Mouse (Mus musculus) subcutaneous adipose tissue, adult 2 months (tissue): ENCODE data around the gene Ikbkg. TPM values are rescaled to one million over a fixed set of nuclear protein-coding genes. Genes with fewer than 3 reads are reported as not detected.

Experiments
- polyA plus RNA-seq: library from polyadenylated mRNA; depleted of rRNA; stranded (reverse); fragments of >200 nt; gene quantifications from 2 replicates; pipeline ENCODE4 v1.2.3, GENCODE M21; 2012; ENCODE audit warnings: low replicate concordance; rRNA removed

Ikbkg gene
- 18.2 and 22.3 TPM in 2 replicates for polyA plus RNA-seq

DNA sequence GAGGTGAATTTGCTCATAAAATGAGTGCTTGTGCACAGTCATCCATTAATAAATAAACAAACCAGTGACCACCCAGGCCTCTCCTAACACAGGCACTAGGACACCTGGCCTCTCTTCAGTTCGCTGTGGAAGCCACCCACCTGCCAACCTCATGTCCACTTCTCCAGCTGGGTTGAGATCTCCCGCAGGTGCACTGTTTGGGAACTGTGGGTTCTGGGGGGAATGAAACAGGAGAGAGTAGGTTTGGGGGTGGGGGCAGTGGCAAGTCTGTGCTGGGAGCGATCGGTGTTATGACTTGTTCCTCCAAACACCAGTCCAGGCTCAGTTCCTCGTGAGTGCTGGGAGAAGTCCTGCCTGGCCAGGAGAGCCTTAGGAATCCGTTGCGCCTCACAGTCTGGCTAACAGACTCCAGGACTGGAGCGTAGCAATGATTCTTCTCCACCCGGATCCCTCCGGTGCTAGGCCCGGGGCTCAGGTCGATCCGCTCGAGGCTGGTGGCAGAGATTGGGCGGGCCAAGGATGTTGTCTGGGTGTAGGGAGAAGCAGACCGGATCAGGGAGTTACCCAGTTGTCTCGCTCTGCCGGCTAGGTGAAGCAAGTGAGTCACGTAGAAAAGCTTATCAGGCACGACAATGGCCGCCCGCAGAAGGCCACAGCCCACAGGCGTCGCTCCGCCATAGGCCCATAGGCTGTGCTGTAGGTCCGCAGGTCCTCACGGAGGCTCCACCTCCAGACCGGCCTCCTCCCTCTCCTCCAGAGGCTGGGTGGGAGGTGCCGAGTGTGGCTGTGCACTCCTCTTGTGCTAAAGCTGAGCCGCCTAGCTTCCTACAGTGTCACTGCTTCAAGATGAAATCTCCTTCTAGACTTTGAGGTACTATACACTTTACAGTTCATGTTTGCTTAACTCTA, at the start of gene Ikbkg, which contains the start of gene Fam3a:
TSS of gene Ikbkg (plus strand) at position 756 of the 909 bp plus-strand sequence.
TSS of gene Fam3a (minus strand) at position 738 of the 909 bp plus-strand sequence.

DNA sequence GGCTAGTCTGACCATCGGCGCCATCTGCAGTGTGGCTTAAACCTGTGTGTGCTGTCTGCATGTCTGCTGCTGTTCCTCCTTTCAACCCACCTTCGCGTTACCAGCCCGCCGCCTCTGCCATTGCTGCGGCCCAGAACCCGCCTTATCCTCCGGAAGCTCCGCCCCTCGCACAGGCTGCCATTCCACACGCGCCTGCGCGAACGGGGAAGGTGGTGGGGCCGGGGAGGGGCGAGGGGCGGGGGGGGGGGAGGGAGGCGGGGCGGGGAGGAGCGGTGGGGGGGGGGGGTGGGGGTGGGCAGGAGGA, 39.7 kb upstream of the Ikbkg start, which contains the start of gene Lage3:
TSS of gene Lage3 (minus strand) at position 152 of the 304 bp plus-strand sequence.

DNA sequence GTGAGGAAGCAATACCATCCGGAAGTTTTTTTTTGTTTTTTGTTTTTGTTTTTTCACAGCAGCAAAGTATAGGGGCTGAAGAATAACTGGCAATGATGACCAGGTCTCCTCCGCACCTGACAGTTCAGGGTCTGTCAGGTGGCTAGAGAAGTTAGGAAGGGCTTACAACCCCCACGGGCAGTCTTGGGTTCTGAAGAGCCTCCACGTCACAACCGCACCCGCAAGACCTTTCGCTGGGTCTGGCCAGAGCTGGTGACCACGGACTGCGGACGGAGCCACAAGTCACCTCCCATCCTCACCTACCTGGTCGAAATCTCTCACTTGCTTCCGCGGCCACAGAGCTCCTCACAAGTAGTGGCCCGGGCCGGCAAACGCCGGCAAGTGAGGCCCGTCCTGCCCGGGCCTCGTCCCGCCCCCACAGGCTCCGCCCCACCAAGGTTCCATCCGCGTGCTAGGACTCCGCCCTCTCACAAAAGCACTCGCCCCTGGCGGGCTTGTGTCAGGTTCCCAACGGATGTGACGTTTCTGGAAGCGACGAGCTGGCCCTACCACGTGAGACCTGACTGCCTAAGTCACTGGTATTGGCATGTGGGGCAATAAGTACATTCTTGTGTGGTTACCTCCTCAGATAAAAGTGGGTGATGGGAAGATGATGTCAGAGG, 20.1 kb upstream of the Ikbkg start, which contains the start of the genes Ubl4a and Slc10a3:
TSS of gene Ubl4a (minus strand) at position 331 of the 662 bp plus-strand sequence.
TSS of gene Slc10a3 (minus strand) at position 462 of the 662 bp plus-strand sequence.

DNA sequence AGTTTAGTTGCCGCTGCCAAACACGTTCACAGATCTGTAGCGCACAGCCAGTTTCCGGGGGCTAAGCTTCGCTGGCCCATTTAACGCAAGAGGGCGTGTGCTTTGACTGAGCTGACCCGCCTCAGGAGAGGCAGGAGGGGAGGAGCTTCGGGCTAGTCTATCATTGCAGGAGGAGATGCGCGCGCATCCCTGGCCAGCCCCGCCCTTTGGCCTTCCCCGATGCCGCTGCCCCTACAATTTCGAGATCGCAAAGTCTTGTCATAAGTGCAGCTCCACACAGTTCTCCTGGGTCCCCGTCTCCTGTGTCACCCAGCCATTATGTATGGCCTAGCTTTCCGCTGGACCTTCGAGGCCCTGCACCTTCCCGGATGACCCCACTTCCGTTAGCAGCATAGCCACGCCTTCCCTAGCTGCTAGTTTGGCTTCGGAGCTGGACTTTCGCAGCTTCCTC, 35.8 kb downstream of the Ikbkg start, which contains the start of gene G6pdx:
TSS of gene G6pdx (minus strand) at position 369 of the 451 bp plus-strand sequence.

DNA sequence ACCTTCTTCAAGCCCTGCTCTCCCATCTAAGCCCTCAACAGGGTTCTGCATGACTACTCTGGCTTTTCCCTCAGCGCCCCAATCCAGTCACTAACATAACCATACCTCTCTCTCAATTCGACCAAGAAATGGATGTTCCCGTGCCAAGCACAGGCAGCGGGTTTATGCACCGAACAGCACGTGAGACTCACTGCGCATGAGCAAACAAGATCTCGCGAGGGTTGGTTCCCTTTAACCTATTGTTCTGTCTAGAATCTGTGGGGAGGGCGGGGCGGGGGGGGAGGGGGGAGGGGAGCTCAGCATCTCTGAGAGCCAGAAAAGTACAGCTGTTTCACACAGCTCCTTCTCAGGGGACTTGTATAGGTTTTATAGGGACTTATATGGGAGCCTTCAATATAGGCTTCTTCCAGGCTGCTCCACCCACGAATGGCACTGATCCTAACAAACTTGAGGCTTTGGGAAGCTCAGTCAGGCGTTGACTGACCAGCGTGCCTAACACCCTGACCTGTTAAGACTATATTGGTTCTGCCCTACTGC, 88.3 kb downstream of the Ikbkg start, which contains the start of gene Gm6880:
TSS of gene Gm6880 (minus strand) at position 51 of the 537 bp plus-strand sequence.

Other genes starting within 250 kb of the Ikbkg start
- gene Tex28, start 225.5 kb upstream of the Ikbkg start, polyA plus RNA-seq = not detected in 2 replicates
- gene Tktl1, start 216.0 kb upstream of the Ikbkg start, polyA plus RNA-seq = 0.04 TPM in 1 of 2 replicates, not detected in the other
- 658 and 2,331 TPM in 2 replicates for gene Flna, start 143.5 kb upstream of the Ikbkg start, polyA plus RNA-seq
- 47.9 and 80.7 TPM in 2 replicates for gene Emd, start 138.6 kb upstream of the Ikbkg start, polyA plus RNA-seq
- gene Rpl10, start 122.5 kb upstream of the Ikbkg start, polyA plus RNA-seq = 1,145 and 2,013 TPM in 2 replicates
- gene Taz, start 111.4 kb upstream of the Ikbkg start, polyA plus RNA-seq = 99.6 and 120 TPM in 2 replicates
- 26.7 and 40.0 TPM in 2 replicates for gene Dnase1l1, start 111.0 kb upstream of the Ikbkg start, polyA plus RNA-seq
- 337 and 396 TPM in 2 replicates for gene Atp6ap1, start 96.2 kb upstream of the Ikbkg start, polyA plus RNA-seq
- 291 and 322 TPM in 2 replicates for gene Gdi1, start 88.3 kb upstream of the Ikbkg start, polyA plus RNA-seq
- gene Fam50a, start 80.3 kb upstream of the Ikbkg start, polyA plus RNA-seq = 15.7 and 15.8 TPM in 2 replicates
- gene Plxna3, start 64.2 kb upstream of the Ikbkg start, polyA plus RNA-seq = 14.5 and 58.4 TPM in 2 replicates
- gene Lage3, start 39.7 kb upstream of the Ikbkg start, polyA plus RNA-seq = 101 and 103 TPM in 2 replicates
- 49.5 and 56.3 TPM in 2 replicates for gene Ubl4a, start 20.1 kb upstream of the Ikbkg start, polyA plus RNA-seq
- 25.2 and 30.4 TPM in 2 replicates for gene Slc10a3, start 19.9 kb upstream of the Ikbkg start, polyA plus RNA-seq
- gene Fam3a, start within 50 bp of the Ikbkg start, polyA plus RNA-seq = 50.5 and 59.2 TPM in 2 replicates
- gene G6pdx, start 35.9 kb downstream of the Ikbkg start, polyA plus RNA-seq = 199 and 317 TPM in 2 replicates
- not detected in 2 replicates for gene Gm6880, start 88.1 kb downstream of the Ikbkg start, polyA plus RNA-seq
- gene Olfr1326-ps1, start 181.6 kb downstream of the Ikbkg start, polyA plus RNA-seq = not detected in 2 replicates
- not detected in 2 replicates for gene Olfr1325, start 199.4 kb downstream of the Ikbkg start, polyA plus RNA-seq